In the genomic region with DNA sequence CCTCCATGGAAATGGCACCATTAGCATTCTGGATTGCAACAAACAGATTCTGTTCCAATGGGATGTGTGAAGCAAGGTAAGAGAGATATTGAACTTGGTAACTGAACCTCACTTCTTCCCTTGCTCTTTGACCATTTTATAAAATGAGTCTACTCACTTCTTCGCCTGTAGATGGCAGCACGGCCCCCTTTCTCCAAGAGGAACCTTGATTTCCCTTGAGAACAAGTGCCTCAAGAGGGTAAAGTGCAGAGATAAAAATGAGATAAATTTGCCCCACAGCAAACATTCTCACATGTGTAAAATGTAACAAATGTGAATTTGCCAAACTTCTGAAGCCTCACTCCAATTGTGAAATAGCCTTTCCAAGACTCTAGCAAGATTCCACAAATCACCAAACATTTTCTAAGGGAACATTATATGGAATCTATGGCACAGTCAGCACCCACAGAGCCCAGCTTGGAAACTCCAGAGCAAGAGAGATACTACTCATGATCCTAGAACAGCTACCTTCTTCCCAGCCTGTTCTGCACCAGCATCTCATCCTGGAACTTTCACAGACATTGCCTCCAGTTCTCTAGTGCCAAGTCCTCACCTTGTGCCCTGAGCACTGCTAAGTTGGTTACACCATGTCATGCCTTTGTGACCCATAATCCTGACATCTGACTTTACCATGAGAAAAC, we compare ENCODE assay signal across 9 mouse cellular contexts.
DNase-seq lines count a peak whose midpoint lies in the region; ATAC-seq lines count a peak whose summit lies in the region.
"Had no signal": no experiment of that assay in that cellular context is flagged by ENCODE, and none has a peak within 500 bp of the region (broad histone marks: within the 10 kb centered on the region; RNA-seq: fewer than 3 reads in every experiment).

No protein-coding gene starts in this region.

- WGBS in forebrain, embryonic 11.5 days: 0% methylated on average over 2 of the region's 2 CpGs
- WGBS in forebrain, embryonic 12.5 days: 1% methylated on average over 2 of the region's 2 CpGs

- DNase-seq in forebrain, embryonic 11.5 days (ENCODE audit: low spot score): peak; percentile 64
- DNase-seq in ovary, postnatal 36 days (ENCODE audit: low spot score): peak; percentile 38
- no peak for DNase-seq in ovary, postnatal 10 days (ENCODE audit: low spot score)
- DNase-seq in embryo, embryonic 10.5 days (ENCODE audit: low spot score): peak; percentile 67
- peak; percentile 71 to 74 for DNase-seq in kidney, adult 8-10 months
- DNase-seq in lung, postnatal 14 days: peak; percentile 66
- DNase-seq in spleen, adult 12 weeks (ENCODE audit: low spot score): no peak

- 0 out of 2 replicates have a peak, but pooled peaks have one; percentile 24 for ATAC-seq in forebrain, embryonic 11.5 days (replicated peaks; ENCODE audit: low FRiP score)
- ATAC-seq in forebrain, embryonic 12.5 days (ENCODE audit: low FRiP score): no peak

- H3K27ac ChIP-seq in forebrain, embryonic 11.5 days (ENCODE audit: low read depth, low read length): no peak overlapping the region
- no peak overlapping the region for H3K27ac ChIP-seq in forebrain, embryonic 12.5 days

- no peak overlapping the region for H3K4me2 ChIP-seq in forebrain, embryonic 11.5 days (ENCODE audit: low read depth, low read length, severe bottlenecking)
- no peak overlapping the region for H3K4me2 ChIP-seq in forebrain, embryonic 12.5 days

- H3K27me3 ChIP-seq in forebrain, embryonic 11.5 days (ENCODE audit: control insufficient read depth, insufficient read depth, low read length): no peaks in the 10 kb centered on the region
- no peaks in the 10 kb centered on the region for H3K27me3 ChIP-seq in forebrain, embryonic 12.5 days

- no peaks in the 10 kb centered on the region for H3K4me1 ChIP-seq in forebrain, embryonic 11.5 days (replicated peaks; ENCODE audit: control insufficient read depth, insufficient read depth, low read length)
- no peaks in the 10 kb centered on the region for H3K4me1 ChIP-seq in forebrain, embryonic 12.5 days

- H3K9me3 ChIP-seq in forebrain, embryonic 11.5 days (ENCODE audit: control insufficient read depth, low read length): no peaks in the 10 kb centered on the region
- no peaks in the 10 kb centered on the region for H3K9me3 ChIP-seq in forebrain, embryonic 12.5 days
- H3K9me3 ChIP-seq: G1E had no signal

- H3K9ac ChIP-seq in forebrain, embryonic 11.5 days (ENCODE audit: low read length): no peak overlapping the region
- H3K9ac ChIP-seq in forebrain, embryonic 12.5 days: no peak overlapping the region

- H3K4me3 ChIP-seq in forebrain, embryonic 11.5 days (ENCODE audit: low read depth, low read length): no peak overlapping the region
- H3K4me3 ChIP-seq in forebrain, embryonic 12.5 days (replicated peaks): no peak overlapping the region

- no peaks in the 10 kb centered on the region for H3K36me3 ChIP-seq in forebrain, embryonic 11.5 days (ENCODE audit: control insufficient read depth, insufficient read depth, low read length)
- H3K36me3 ChIP-seq in forebrain, embryonic 12.5 days (replicated peaks): no peaks in the 10 kb centered on the region
- H3K36me3 ChIP-seq: G1E had no signal

Comparison
In these comparisons a context has a peak if more than half of its experiments do, and no peak if none do; other contexts are left out.
1. DNase-seq: peak in forebrain, embryonic 11.5 days (single experiment), ovary, postnatal 36 days (single experiment), embryo, embryonic 10.5 days (single experiment), kidney, adult 8-10 months (2 of 2) and lung, postnatal 14 days (single experiment); none in ovary, postnatal 10 days (single experiment) and spleen, adult 12 weeks (single experiment).